Mouse (Mus musculus): ENCODE results near the gene 9530003J23Rik.

DNA sequence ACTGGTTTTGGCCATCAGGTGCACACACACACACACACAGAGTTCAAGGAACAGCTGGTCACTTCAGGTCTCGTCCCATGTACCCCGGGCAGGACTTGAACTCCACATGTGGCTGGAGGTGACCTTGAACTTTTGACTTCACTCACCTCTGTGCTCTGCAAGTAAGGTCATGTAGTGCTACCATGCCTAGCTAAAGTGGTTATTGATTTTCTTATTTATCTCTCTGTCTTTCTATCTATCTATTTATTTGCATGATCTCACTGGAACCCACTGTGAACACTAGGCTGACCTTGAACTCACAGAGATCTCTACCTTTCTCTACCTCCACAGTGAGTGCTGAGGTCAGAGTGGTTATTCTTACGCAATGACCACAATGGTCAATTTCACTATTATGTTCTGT lies 32.4 kb downstream of the 9530003J23Rik start:
- TF ChIP-seq GATA1 (IDR thresholded peaks at IDR 0.05; ENCODE audit: low read length) (no peak), TAL1 (IDR thresholded peaks at IDR 0.05; ENCODE audit: low read length) (no peak)
